In genomic region chr14:78668291-78668690, GRCm38 (mm10) we compare ENCODE assay signal across 7 mouse cellular contexts.
DNase-seq lines count a peak whose midpoint lies in the region; ATAC-seq and TF ChIP-seq lines count a peak whose summit lies in the region.

No protein-coding gene starts in this region.

- H3K4me1 ChIP-seq in midbrain, embryonic 11.5 days (ENCODE audit: control insufficient read depth, insufficient read depth, low read length), result no peaks in the 10 kb centered on the region

- WGBS in midbrain, embryonic 11.5 days, result 23% methylated on average over 6 of the region's 6 CpGs

- no peaks in the 10 kb centered on the region for H3K9me3 ChIP-seq in midbrain, embryonic 11.5 days (ENCODE audit: control insufficient read depth, low read length)

- peak; percentile 96 for TF ChIP-seq CTCF in left cerebral cortex, adult 2 months (IDR thresholded peaks at IDR 0.05)

- intact Hi-C loops in left cerebral cortex, adult 2 months (cut with DNase I), result loop anchor here (1.0 to 2.0 kb wide), 3 partner anchors 57 to 439 kb away; partner anchors contain the start of gene Vwa8

- no peak overlapping the region for H3K4me3 ChIP-seq in left cerebral cortex, adult 2 months
- H3K4me3 ChIP-seq in midbrain, embryonic 11.5 days (ENCODE audit: low read depth, low read length), result no peak overlapping the region

- H3K36me3 ChIP-seq in midbrain, embryonic 11.5 days (ENCODE audit: control insufficient read depth, insufficient read depth, low read length), result no peaks in the 10 kb centered on the region

- H3K27ac ChIP-seq in left cerebral cortex, adult 2 months, result no peak overlapping the region
- H3K27ac ChIP-seq in midbrain, embryonic 11.5 days (ENCODE audit: low read depth, low read length), result no peak overlapping the region

- no peaks in the 10 kb centered on the region for H3K27me3 ChIP-seq in midbrain, embryonic 11.5 days (ENCODE audit: control insufficient read depth, insufficient read depth, low read length)

- peak; percentile 77 for DNase-seq in T-cell, adult 2 months (ENCODE audit: low spot score)
- peak; percentile 84 to 85 for DNase-seq in cerebellum, adult 18-20 months
- peak; percentile 77 for DNase-seq in hindlimb bud, embryonic 11.5 days (ENCODE audit: extremely low spot score, low read depth, low spot score)
- peak; percentile 76 for DNase-seq in left cerebral cortex, adult 2 months (ENCODE audit: extremely low spot score in 1 of 2, low spot score in 2 of 2)
- DNase-seq in midbrain, embryonic 11.5 days (ENCODE audit: low spot score, missing footprints), result peak; percentile 96
- peak; percentile 78 for DNase-seq in right cerebral cortex, postnatal 4 days

- H3K9ac ChIP-seq in midbrain, embryonic 11.5 days (ENCODE audit: low read length), result no peak overlapping the region

- H3K4me2 ChIP-seq in midbrain, embryonic 11.5 days, result no peak overlapping the region

- ATAC-seq in frontal cortex, adult (ENCODE audit: low TSS enrichment), result peak; percentile 76
- ATAC-seq in midbrain, embryonic 11.5 days (ENCODE audit: low FRiP score), result peak; percentile 77
